Mouse (Mus musculus) heart, postnatal 0 days (tissue): ENCODE measurements around the gene Epb41.

ENCODE experiments used
- CTCF ChIP-seq: IDR thresholded peaks from 2 replicates; pipeline ENCODE4 v1.5.1; 2016; ENCODE audit warnings: antibody characterized with exemption, control low read depth, low read depth
- EP300 ChIP-seq: IDR thresholded peaks from 2 replicates; pipeline ENCODE4 v1.6.1; 2016; ENCODE audit warnings: antibody characterized with exemption, low read depth

- TF ChIP-seq EP300 (no peak), CTCF (no peak)
Measured at GRCm38 (mm10) chr4:131875242-131875641, 199.9 kb downstream of the Epb41 start.
